Mouse (Mus musculus) heart, adult 11 months (tissue): Measurements from ENCODE around the gene Smim4.
A peak's percentile ranks its signal among the peaks of the same experiment; 100 is the strongest.

ENCODE experiments used
- DNase-seq: peaks from one replicate; pipeline ENCODE4 v3.0.0; 2022

The Smim4 gene

GRCm38 (mm10) chr14:31128826-31129219 lies at the start of gene Smim4:
Gene Smim4, minus strand, starts transcription at chr14:31128956.
- DNase-seq: peak; percentile 100

DNA sequence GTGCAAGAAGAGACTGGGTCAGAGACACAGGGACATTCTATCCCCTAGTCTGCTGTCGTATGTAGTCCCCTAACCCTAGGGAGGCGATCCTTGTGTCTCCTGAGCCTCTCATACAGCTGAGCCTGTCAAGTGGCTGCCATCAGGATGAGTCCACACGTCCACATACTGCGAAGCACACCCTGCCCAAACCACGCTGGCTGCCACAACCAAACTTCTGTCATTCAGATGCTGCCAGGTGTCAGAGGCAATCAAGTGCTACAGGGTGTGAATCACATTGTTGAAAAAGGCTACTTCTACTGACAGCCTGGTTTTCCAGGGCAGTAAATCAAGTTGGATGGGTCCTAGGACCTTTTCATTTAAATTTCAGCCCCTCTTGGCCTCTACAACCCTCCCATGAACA lies 49.0 kb upstream of the Smim4 start:
- no peak for DNase-seq

GRCm38 (mm10) chr14:31177287-31177686 lies 48.5 kb upstream of the Smim4 start:
- peak; percentile 93 for DNase-seq

GRCm38 (mm10) chr14:31173537-31173936 lies 44.8 kb upstream of the Smim4 start:
- DNase-seq: peak; percentile 91

DNA sequence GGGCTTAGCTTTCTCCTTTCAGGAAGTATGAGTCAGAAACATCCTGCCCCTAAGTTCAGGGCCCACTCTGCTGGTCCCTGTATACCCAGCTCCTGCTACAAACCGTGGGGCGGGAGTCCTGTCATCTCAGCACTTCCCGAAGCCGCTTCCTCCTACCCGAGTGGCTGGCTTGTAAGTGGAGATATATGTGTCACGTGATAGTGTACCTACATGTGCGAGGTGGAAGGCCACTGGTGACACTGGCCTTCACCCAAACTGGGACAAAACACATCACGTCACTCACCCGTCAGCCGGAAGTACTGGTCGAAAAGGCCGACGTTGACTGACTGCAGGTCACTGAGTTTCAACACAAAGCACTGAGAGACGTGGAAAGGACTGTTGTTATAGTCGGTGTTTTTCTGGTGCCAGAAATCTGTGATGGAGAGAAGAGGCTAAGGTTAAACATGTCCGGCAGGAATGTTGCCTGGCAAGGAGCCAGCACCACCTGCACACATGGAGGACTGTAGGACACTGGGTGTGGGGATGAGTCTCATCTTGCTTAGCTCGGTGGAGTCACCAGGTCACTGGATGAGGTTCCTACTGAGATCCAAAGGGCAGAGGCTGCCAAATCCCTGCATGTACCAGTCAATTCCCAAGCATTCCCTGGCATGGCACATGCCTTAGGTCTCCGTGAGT lies 44.2 kb upstream of the Smim4 start:
- DNase-seq: peak; percentile 98

GRCm38 (mm10) chr14:31171821-31172220 lies 43.1 kb upstream of the Smim4 start:
- DNase-seq: peak; percentile 92

DNA sequence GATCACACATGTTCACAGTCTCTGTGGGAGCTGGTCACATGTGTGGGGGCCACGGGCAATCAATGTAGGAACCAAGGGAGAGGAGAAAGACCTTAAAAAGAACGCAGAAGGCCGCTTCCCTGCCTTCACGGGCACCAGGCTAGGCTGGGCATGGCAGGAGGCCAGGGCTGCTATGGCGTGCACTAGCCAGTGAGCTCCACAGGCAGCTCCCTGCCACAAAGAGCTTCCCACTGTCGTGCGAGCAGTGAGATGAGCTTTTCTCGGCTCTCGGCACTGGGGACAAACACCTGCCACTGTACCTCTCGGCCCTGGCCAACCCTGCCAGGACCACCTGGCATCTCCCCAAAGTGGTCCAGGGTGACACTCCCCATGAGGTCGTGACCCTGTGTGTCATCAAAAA lies 42.6 kb upstream of the Smim4 start:
- peak; percentile 93 for DNase-seq

- peak; percentile 91 for DNase-seq
Measured at GRCm38 (mm10) chr14:31170963-31171362, 42.2 kb upstream of the Smim4 start.

DNA sequence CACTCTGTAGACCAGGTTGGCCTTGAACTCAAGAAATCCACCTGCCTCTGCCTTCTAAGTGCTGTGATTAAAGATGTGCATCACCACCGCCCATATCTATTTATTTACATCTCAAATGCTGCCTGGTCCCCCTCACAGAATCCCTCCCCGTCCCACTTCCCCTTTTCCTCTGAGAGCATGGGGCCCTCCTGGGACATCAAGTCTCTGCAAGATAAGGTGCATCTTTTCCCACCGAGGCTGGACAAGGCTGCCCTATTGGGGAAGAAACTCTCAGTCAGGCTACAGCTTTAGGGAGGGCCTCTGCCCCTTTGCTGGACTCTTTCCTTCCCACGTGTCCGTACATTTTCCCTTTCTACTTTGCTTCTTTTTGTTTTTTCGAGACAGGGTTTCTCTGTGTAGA lies 40.8 kb upstream of the Smim4 start:
- DNase-seq: peak; percentile 95

GRCm38 (mm10) chr14:31168425-31168824 lies 39.7 kb upstream of the Smim4 start, which contains the start of gene Stab1:
Gene Stab1, minus strand, starts transcription at chr14:31168641.
- peak; percentile 99 for DNase-seq

DNA sequence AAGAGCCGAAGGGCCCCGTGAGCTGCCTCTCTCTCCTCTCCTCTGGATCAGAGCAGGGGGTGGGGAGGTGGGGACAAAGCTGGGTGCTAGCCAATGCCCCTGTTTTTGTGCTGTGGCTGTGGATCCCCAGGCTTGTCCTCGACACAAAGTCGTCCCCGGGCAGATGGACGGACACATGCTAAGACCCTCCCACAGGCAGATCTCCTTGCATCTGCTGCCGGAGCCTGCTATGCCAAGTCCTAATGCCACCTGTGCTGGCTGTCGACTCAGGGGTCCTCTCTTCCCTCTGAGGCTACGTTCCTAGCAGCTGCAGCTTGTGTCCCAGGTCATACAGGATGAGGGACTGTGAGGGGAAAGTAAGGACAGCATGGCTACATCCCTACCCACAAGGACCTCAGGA lies 38.1 kb upstream of the Smim4 start:
- DNase-seq: peak; percentile 92

DNA sequence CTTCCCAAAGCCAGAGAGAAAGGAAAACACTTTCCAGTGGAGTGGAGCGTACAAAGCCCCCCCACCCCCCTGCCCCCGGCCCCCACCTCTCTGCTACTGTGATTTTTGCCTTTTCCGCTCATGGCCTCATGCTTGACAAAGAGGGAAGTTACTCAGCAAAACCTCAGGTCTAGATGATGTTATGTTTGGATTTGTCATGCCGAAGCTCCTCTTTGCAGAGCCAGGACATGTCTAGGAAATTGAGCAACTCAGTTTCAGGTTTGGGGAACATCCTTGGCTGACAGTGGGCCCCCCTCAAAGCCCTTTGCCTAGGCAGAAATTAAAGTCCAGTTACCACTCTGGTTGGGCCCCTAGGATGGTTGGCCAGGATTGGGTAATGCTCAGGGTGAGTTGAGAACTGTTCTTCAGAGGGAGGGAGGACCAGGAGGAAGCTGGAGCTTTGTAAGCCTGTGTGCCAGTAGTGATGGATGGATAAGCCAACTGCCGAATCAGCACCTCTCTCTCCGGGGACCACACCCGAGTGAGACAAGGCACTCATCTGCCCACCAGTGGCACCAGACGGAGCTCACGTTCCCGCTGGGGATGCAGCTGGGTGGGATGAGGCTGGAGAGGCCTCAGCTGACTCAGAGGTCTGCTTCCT lies 37.4 kb upstream of the Smim4 start:
- DNase-seq: peak; percentile 98

DNA sequence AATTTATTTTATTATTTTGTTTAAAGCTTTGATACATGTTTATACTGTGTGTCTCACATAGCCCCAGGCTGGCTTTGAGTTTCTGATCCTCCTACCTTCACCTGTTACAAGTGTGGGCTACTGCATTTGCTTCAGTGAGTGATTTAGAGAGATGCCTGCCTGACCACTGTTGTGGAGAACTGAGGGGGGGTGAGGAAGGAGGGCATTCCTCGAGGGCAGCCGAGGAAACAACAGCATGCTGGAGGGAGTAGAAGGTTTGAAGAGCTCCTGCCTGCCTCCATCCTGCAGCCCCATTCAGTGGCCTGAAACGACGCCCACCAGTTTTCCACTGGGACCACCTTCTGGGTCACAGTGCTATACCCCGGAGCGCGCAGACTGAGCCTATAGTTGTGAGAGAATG lies 36.7 kb upstream of the Smim4 start:
- DNase-seq: no peak

DNA sequence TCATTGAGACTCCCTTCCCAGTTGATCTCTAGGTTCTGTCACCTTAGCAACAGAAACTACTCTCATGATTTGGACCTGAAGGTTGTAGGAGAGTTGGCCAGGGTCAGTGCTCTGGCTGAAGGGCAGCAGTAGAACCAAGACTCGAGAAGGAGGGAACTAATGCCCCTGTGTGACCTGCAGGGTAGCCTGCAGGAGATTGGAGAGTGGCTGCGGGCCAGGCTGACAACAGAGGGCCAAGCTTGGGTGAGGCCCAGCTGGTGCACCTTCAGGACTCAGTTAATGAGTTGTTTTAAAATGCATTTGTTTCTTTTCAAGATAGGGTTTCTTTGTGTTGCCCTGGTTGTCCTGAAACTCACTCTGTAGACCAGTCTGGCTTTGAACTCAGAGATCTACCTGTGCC lies 36.3 kb upstream of the Smim4 start:
- peak; percentile 95 for DNase-seq

DNA sequence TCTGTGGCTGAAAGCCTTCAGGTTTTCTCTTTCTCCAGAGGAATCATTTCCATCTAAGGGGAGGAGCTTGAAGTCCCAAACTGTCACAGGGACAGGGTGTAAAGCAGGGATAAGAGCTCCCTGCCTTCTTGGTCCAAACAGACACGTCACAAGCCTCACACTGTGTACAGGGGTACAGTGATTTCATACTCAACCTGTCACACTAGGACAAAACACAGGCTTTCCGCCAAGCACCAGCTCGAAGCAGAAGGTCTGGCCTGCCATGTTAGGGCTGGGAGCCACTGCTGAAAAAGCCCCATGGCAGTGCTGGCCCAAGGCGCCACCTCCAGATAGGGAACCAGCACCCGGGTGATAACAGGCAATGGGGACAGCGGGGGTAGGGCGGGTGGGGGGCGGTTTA lies 35.3 kb upstream of the Smim4 start:
- peak; percentile 97 for DNase-seq

GRCm38 (mm10) chr14:31161638-31162037 lies 32.9 kb upstream of the Smim4 start:
- DNase-seq: no peak

GRCm38 (mm10) chr14:31161191-31161590 lies 32.4 kb upstream of the Smim4 start:
- DNase-seq: peak; percentile 91

DNA sequence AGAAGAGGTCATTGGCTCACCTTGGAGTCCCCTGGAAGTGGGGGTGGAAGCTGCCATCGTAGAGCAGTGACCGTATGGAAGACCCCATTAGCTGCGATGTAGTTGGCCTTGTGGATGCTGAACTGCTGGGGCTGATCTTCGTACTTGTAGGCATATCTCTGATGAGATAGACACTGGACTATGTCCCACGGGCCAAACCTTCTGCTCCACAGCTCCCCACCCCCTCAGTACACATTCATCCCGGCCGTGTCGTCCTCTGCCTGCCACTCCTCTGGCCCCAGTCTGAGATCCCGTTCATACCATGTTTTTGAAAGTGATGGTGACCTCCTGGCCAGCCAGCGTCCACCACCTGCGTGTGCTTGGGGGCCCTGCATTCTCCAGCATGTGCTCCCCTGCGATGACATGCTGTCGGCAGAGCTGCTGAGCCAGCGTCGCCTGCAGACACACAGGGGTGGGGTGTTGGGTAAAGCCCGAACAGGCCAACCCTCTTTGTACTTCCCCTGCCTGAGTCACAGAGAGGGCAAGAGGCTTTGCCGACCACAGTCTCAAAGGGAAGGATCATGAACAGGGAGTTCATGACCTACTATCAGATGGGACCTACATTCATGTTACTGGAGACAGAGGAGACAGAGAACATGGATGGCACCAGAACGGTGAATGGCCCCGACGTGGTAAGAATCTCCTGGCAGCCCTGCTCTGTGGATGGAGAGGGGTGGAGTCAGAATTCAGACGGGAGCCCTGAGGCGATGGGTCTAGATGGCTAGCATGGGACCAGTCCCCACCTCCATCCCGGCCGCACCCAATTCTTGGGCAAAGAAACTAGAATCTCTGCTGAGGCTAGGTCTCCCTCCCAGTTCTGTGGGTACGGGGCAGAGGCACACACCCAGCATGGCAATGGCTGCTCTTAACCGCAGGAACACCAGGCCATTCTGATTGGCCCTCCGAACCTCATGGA lies 31.7 kb upstream of the Smim4 start:
- peak; percentile 94 for DNase-seq

DNA sequence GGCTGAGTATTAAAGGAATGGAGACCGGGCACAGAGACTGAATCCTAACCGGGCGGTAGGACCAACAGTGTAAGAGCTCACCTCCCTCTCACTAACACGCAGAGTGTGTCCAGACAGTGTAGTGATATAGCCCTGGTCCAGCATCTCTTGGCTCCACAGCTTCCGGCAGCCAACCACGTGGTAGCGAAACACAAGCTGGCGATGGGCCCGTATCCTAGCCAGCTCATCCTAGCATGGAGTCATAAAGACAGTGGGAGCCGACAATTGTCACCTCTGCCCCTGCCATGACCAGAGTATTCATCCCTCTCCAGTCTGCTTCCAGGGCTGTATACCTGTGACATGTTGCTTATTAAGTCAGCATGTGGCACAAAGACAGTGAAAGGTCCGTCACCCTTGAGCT lies 16.9 kb upstream of the Smim4 start:
- DNase-seq: no peak

GRCm38 (mm10) chr14:31141011-31141410 lies 12.3 kb upstream of the Smim4 start:
- peak; percentile 90 for DNase-seq

DNA sequence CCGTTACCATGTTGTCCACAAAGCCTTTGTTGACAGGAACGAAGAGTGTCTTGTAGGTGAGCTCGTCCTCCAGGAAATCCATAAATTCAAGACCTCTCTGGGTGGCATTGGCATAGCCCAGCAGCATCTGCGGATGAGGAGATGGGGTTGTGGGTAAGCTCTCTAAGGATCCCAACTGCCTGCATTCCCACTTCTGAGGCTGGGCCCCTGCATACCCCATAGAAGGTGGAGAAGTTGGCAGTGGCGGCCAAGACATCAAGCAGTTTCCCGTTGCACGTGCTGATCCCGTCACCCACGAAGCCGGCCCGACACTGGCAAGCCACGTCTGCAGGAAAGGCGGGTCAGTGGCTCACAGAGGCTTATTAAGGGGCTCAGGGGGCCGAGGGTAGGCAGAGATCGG lies 11.4 kb upstream of the Smim4 start:
- peak; percentile 91 for DNase-seq

GRCm38 (mm10) chr14:31139666-31140065 lies 10.9 kb upstream of the Smim4 start:
- peak; percentile 90 for DNase-seq

DNA sequence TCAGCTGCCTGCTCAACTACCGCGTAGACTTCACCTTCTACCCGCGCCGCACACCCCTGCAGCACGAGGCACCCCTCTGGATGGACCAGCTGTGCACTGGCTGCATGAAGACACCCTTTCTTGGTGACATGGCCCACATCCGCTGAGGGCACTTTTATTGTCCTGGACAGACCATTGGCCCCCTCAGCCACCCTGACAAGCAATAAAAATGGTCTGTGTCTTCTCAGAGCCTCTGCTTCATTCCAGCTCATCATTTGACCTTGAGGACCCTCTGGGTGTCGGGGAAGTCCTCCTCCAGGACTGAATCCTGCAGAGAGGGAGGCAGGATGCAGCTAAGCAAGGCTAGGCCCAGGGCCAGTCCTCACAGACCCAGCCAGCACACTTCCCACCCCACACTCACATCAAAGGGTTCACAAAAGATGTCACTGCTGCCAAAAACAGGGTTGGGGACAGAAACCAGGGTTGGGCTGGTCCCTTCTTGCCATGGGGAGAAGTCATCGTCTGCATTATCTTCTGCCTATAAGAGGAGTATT lies 10.2 kb upstream of the Smim4 start:
- peak; percentile 91 for DNase-seq
